Mouse (Mus musculus) stomach, postnatal 0 days (tissue): ENCODE results near the gene Fbln7.

Experiments used
- CTCF ChIP-seq: IDR thresholded peaks from 2 replicates; pipeline ENCODE4 v1.5.1; 2016; ENCODE audit warnings: antibody characterized with exemption, low read depth, mild to moderate bottlenecking, moderate library complexity
- EP300 ChIP-seq: optimal IDR thresholded peaks from 2 replicates; pipeline ENCODE3; 2016; ENCODE audit warnings: antibody characterized with exemption

GRCm38 (mm10) chr2:128816916-128817315 lies 45.9 kb upstream of the Fbln7 start:
- TF ChIP-seq CTCF (no peak), EP300 (no peak)
